Mouse (Mus musculus) adrenal gland, adult 8-10 months (tissue): ENCODE measurements at regions not wholly inside any gene's neighbourhood (a gene's known extent, or its start where the extent isn't known, plus 50 kb on each side); places are given as distances from the start of the nearest gene placed in this dataset.

ENCODE experiments used
- DNase-seq: peaks from one replicate; pipeline ENCODE4 v3.0.0; 2022

DNA sequence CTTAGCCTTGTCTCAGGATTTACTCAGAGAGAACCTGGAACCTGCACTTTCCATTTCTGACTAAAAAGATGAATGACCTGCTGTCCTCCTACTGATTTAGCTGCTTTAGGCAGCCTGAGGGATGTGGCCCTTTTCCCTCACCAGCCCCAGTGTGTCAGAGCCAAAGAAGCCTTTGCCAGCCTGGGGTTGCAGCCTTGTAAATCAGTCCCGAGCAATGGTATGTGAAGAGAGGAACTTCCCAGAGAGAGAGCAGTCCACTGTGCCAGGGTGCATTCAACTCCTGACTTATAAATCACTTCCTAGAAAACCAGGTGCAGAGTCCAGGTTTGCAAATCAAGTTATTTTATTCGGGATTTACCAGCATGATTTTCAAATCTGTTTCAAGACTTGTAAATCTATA, 239.5 kb upstream of the Map3k7 start:
- DNase-seq: no peak

- no peak for DNase-seq
These were observed 236.3 kb upstream of the Map3k7 start for GRCm38 (mm10) chr4:31727498-31728148.

DNA sequence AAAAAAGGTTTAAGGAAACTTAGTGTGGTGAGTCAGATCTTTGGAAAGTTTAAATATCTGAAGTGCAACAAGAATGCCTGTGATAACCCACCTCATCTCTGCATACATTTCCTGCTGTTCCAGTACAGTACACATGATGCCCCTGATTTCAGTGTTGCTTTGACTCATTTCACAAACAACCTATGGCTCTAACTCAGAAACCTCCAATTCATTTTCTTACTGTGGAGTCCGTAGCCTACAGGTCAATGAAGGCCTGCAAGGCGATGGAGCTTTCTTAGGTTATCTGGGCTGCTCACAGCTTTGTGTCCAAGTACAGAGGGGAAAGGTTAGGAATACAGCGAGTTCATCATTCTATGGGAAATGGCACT, 235.8 kb upstream of the Map3k7 start:
- no peak for DNase-seq

- DNase-seq: no peak
These were observed 220.1 kb upstream of the Map3k7 start for GRCm38 (mm10) chr4:31743776-31744175.

- no peak for DNase-seq
These were observed 219.5 kb upstream of the Map3k7 start for GRCm38 (mm10) chr4:31744431-31744830.

DNA sequence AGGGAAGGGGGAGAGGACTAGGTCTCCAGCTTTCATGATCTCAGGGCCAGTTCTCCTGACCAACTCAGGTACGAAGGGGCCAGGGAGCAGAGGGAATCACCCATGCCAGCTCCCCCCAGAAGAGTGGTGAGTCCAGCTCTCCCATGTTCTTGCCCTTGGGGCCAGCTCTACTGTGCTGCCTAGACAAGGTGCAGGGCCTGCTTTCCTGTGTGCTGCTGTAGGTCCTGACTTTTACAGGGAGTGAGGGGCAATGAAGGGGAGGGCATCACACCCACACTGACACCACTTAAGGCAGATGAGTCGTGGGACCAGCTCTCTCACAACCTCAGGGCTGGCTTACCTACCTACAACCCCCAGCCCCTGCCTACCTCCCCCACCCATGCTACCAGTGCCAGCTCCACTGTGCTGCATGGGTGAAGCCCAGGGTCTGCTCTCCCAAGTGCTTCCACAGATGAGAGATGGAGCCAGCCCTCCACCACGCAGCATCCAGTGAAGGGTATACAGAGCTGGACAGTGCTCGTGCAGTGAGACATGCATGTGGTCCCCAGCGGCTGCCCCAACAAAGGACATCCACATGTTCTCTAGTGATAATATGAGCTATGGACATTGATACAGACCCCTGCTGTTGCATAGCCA, 210.1 kb upstream of the Map3k7 start:
- DNase-seq: no peak

GRCm38 (mm10) chr4:31757126-31757525, 206.8 kb upstream of the Map3k7 start:
- DNase-seq: no peak

- no peak for DNase-seq
These were observed 203.8 kb upstream of the Map3k7 start for GRCm38 (mm10) chr4:31760116-31760515.

DNA sequence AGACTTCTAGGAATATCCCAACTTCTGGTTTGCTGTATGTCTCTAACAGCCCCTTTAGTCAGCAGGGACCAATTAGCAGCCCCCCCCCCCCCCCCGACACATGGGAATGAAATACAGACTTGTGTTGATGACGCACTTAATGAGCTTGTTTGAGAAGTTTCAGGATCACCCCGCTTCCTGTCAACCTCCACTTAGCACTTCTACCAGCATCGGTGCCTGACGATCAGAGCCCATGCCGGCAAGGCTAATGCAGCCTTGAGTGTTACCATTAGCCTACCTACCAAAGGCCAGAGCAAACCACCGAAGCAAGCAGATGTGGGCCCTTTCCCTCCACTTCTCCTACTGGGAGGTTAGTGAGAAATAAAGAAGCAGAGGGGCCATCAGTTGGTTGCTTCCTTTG, 201.7 kb upstream of the Map3k7 start:
- DNase-seq: no peak

GRCm38 (mm10) chr4:31768026-31768626, 195.8 kb upstream of the Map3k7 start:
- DNase-seq: no peak

GRCm38 (mm10) chr4:31769325-31769724, 194.6 kb upstream of the Map3k7 start:
- no peak for DNase-seq

DNA sequence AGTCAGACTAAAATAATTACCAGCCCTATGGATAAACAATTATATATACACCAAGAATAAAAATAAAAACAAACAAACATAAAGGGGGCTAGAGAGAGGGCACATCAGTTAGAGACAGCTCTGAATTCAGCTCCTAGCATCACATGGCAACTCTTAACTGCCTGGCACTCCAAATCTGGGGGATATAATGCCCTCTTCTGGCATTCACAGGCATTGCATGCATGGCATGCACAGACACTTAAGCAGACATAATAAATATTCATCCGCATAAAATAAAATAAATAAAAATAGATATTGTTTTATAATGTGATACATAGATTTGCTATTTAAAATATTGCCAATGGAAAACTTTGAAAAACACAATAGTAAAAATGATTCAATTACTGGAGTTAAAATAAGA, 177.6 kb upstream of the Map3k7 start:
- no peak for DNase-seq

DNA sequence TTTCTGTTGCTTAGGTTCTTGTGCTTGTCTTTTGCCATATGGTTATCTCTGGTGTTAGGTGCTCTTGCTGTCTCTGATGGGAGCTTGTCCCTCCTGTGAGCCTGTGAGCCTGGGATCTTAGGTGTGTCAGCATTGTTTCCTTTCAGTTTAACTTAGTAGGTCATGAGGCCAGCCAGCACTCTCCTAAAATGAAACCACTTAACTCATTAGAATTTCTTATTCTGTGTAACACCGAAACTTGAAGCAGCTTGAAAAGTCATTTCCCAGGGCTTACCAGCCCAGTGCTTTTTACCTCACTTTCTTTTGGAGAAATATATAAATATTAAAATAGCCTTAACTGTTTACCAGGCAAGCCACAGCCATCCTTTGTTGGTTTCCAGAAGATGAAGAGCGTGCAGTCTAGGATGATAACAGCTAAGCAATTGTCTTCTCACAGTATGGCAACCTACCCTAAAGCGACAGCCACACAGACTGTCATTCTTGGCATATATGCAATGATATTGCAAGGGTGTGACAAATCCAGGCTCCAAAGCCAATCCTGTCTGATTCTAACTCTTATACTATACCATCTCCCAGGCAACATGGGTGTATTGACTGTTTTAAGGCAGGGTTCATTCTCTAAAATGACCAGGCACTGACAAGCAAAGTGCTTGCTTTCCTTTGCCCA, 146.2 kb upstream of the Map3k7 start:
- no peak for DNase-seq

- no peak for DNase-seq
These were observed 144.2 kb upstream of the Map3k7 start for GRCm38 (mm10) chr4:31819521-31820259.

GRCm38 (mm10) chr4:31823574-31824348, 140.1 kb upstream of the Map3k7 start:
- DNase-seq: no peak

DNA sequence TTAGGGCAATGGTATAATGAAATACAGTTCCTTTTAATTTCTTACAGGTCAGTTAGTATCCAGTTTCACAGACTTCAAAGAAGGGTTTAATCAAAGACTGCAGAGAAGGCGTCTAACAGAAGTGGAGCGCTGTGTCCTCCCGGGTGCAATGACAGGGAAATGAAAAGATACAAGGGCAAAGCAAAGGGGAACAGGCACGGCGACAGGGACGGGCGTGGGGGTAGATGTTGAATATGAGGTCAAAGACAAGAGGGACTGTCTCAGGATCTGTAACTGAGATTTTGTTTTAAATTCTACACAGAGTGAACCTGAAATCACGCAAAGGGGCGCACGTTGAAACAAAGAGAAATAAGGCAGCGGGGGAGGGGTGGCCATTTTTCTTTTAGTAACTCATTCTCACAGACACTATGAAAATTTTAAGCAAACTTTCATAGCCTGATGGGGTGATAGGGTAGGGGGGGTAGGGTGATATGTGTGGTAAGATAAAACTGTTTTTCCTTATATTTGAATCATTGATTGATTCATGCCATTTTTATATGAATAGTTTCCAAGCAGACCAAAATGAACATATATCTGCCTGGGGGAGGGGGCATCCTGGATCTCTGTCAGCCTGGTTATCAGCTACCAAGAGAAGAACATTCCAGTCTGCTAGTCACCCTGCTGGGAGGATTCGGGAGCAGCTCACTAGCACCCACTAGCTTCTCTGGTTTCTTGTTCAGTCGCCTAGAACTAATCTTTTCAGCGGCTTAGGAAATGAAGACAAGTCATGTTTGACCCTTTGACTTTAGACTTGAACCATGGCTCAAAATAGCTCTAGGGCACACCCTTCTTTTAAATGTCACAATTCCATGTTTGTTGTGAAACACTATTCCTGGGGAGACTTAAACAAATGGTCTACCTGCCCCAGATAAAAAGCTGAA, 139.1 kb upstream of the Map3k7 start:
- DNase-seq: no peak

DNA sequence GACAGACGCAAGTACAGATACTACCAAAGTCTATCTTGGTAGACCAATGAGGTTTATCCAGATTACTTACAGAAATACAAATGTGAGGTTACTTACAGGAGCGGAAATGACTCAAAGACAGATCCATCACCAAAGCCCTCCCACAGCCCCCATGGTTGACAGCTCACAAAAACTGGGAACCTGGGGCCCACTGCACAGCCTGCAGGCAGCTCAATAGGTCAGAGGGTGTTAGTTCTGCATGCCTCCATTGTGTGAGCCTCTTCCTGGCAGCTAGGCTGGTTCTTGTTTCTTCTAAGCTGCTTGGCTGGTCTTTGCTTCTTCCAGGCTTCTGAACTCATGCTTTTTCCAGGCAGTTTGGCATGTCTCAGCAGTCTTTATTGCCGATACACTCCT, 138.5 kb upstream of the Map3k7 start:
- no peak for DNase-seq

DNA sequence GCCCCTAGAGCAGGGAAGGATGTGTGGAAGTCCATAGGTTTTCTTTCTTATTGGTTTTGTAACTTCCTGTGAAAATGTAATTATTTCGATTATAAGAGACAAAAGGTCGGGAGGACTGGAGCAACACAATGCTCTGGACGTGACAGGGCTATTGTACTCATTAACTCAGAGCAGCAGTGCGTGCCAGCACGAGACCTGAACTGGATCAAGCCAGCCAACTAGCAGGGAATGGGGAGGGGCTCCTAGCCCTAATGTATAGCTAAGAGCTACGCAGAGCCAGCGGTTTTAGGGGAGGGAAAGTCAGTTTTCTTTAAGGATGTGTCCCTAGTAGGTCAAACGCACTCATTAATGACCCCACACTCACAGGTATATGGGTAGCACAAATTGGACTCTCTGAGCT, 137.2 kb upstream of the Map3k7 start:
- DNase-seq: no peak

- DNase-seq: no peak
These were observed 136.6 kb upstream of the Map3k7 start for GRCm38 (mm10) chr4:31827266-31827665.

- DNase-seq: no peak
These were observed 133.7 kb upstream of the Map3k7 start for GRCm38 (mm10) chr4:31830241-31830640.

- DNase-seq: no peak
These were observed 132.4 kb upstream of the Map3k7 start for GRCm38 (mm10) chr4:31831469-31831868.
